Mouse (Mus musculus) heart, embryonic 13.5 days (tissue): Measurements from ENCODE around the gene Kif5c. TPM values are rescaled to one million over a fixed set of nuclear protein-coding genes. Genes with fewer than 3 reads are reported as not detected.

ENCODE experiments used
- ATAC-seq: fragments of 200-750 bp; cut with Nextera tagmentation; 2 replicates; pipeline ENCODE4 v1.8.0; 2017; ENCODE audit warnings: moderate TSS enrichment; ENCODE audit not compliant: insufficient number of reproducible peaks, low FRiP score, low TSS enrichment; ENCODE audit errors: extremely low read depth
- H3K27ac ChIP-seq: fragments of 300-500 bp; sonication (generic); replicated peaks from 2 replicates; pipeline ENCODE4 v1.5.1; 2015; ENCODE audit warnings: moderate library complexity, mild to moderate bottlenecking, inconsistent platforms
- H3K27me3 ChIP-seq: fragments of 300-500 bp; sonication (generic); replicated peaks from 2 replicates; pipeline ENCODE4 v1.6.1; 2015; ENCODE audit warnings: mild to moderate bottlenecking, inconsistent platforms
- H3K36me3 ChIP-seq: fragments of 300-500 bp; sonication (generic); 2 replicates; pipeline ENCODE4 v1.6.1; 2015; ENCODE audit warnings: mild to moderate bottlenecking, inconsistent platforms
- H3K4me1 ChIP-seq: fragments of 300-500 bp; sonication (generic); 2 replicates; pipeline ENCODE4 v1.6.1; 2015; ENCODE audit warnings: inconsistent platforms
- H3K4me2 ChIP-seq: fragments of 300-500 bp; sonication (generic); 2 replicates; pipeline ENCODE4 v1.6.1; 2015; ENCODE audit warnings: inconsistent platforms, mild to moderate bottlenecking, moderate library complexity
- H3K4me3 ChIP-seq: fragments of 300-500 bp; sonication (generic); 2 replicates; pipeline ENCODE4 v1.5.1; 2015; ENCODE audit warnings: moderate library complexity, mild to moderate bottlenecking, inconsistent platforms
- H3K9ac ChIP-seq: fragments of 300-500 bp; sonication (generic); 2 replicates; pipeline ENCODE4 v1.6.1; 2015; ENCODE audit warnings: inconsistent platforms, mild to moderate bottlenecking, moderate library complexity
- H3K9me3 ChIP-seq: fragments of 300-500 bp; sonication (generic); 2 replicates; pipeline ENCODE4 v1.6.1; 2016; ENCODE audit warnings: inconsistent platforms
- WGBS: fragments of 180-500 bp; shearing (Covaris S2); methylation state at CpG from one replicate; pipeline ENCODE4 v1.1.7; 2015; ENCODE audit warnings: mixed read lengths; 5-methylcytosine and 5-hydroxymethylcytosine counted together
- polyA plus RNA-seq: library from polyadenylated mRNA; unstranded; fragments of >200 nt; fragmentation: Nextera tagmentation; extraction: Ambion mirVana; gene quantifications from 2 replicates; pipeline ENCODE4 v1.2.1, GENCODE M21; 2015

Kif5c gene
- polyA plus RNA-seq, 1 experiment from 2014 or later, result 1.0 TPM

DNA sequence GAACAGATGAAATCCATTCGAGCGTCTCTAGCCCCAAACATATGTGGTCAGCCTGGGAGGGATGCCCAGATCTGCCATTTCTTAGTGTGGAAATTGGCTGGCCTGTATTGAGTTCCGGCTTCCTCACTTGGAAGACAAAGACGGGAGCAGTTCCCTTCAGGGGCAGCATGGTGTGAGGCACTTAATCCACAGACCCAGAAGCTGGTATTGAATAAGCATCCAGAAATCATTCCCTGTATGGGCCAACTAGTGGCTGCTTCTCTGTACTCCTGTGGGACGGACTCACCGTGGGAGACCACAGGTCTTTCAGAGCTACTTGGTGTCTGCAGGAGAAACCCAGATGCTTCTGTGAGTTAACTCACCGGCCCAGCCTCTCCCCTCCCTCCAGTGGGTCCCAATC is 8.5 kb downstream of the Kif5c start:
- no peaks in the 10 kb centered on the region for H3K4me1 ChIP-seq
- ATAC-seq, result no peak
- no peaks in the 10 kb centered on the region for H3K27me3 ChIP-seq
- no peak overlapping the region for H3K4me2 ChIP-seq
- no peak overlapping the region for H3K4me3 ChIP-seq
- 71% methylated on average over 7 of the region's 7 CpGs for WGBS
- H3K36me3 ChIP-seq, result no peaks in the 10 kb centered on the region
- no peak overlapping the region for H3K9ac ChIP-seq
- H3K27ac ChIP-seq, result no peak overlapping the region
- H3K9me3 ChIP-seq, result no peaks in the 10 kb centered on the region

DNA sequence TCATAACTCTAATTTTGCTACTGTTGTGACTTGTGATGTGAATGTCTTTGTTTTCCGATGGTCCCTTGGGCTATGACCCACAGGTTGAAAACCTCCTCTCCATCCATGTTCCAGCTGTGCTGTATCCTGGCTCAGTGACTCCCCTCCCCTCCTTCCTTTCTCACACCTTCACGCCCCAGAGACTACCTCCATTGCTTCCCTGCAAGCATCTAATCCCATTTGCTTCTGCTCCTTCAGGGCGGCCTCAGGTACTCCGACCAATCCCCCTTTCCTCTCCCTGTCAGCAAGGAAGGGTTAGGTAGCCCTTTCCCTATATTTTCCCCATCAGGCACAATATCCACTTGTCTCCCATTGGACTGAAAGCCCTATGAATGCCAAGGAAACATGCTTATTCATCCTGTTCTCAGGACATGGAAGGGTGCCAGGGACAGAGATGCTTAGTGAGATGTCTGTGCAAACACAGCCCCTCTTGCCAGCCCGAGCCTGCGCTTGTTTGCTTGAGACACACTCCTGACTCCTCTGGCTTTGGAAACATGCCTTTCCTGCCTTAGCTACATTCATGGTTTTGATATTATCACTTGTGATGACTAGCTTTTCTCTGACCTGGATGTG is 9.1 kb downstream of the Kif5c start:
- H3K27ac ChIP-seq, result no peak overlapping the region
- no peak overlapping the region for H3K9ac ChIP-seq
- H3K4me1 ChIP-seq, result no peaks in the 10 kb centered on the region
- H3K9me3 ChIP-seq, result no peaks in the 10 kb centered on the region
- no peak overlapping the region for H3K4me3 ChIP-seq
- 61% methylated on average over 6 of the region's 6 CpGs for whole genome bisulfite sequencing
- no peak overlapping the region for H3K4me2 ChIP-seq
- no peak for ATAC-seq
- H3K27me3 ChIP-seq, result no peaks in the 10 kb centered on the region
- no peaks in the 10 kb centered on the region for H3K36me3 ChIP-seq

- Histone ChIP-seq H3K4me1 (no peaks in the 10 kb centered on the region), H3K4me3 (no peak overlapping the region), H3K27me3 (no peaks in the 10 kb centered on the region), H3K9me3 (no peaks in the 10 kb centered on the region), H3K4me2 (no peak overlapping the region), H3K9ac (no peak overlapping the region), H3K27ac (no peak overlapping the region), H3K36me3 (no peaks in the 10 kb centered on the region)
- WGBS, result 88% methylated on average over 12 of the region's 12 CpGs
- no peak for ATAC-seq
These were observed 10.1 kb downstream of the Kif5c start for GRCm38 (mm10) chr2:49629181-49629580.

- Histone ChIP-seq H3K9ac (no peak overlapping the region), H3K4me1 (no peaks in the 10 kb centered on the region), H3K4me3 (no peak overlapping the region), H3K27ac (no peak overlapping the region), H3K36me3 (no peaks in the 10 kb centered on the region), H3K9me3 (no peaks in the 10 kb centered on the region), H3K27me3 (no peaks in the 10 kb centered on the region), H3K4me2 (no peak overlapping the region)
- WGBS, result 77% methylated on average over 6 of the region's 6 CpGs
- ATAC-seq, result no peak
These were observed 11.5 kb downstream of the Kif5c start for GRCm38 (mm10) chr2:49630636-49631035.

DNA sequence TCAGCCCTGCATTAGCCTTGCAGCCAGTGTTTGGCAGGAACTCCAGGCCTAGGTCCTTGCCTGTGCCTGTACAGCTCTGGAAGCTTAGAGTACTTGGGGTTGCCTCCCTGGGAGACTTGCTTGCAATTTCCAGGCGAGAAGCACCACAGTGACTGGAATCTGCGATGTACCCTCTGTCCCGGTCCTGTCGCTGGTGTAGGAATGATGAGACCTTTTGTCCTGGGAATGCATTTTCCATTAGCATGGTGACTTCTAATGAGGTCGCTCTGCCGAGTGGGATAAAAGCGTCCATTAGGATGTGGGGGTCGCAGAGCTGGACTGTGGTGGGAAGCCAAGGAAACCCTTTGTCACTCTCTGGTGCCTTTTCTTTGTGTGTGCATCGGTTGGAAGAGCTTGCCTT is 14.1 kb downstream of the Kif5c start:
- Histone ChIP-seq H3K27ac (no peak overlapping the region), H3K9me3 (no peaks in the 10 kb centered on the region), H3K4me2 (no peak overlapping the region), H3K36me3 (no peaks in the 10 kb centered on the region), H3K9ac (no peak overlapping the region), H3K27me3 (no peaks in the 10 kb centered on the region), H3K4me3 (no peak overlapping the region), H3K4me1 (no peaks in the 10 kb centered on the region)
- WGBS, result 71% methylated on average over 9 of the region's 9 CpGs
- no peak for ATAC-seq

DNA sequence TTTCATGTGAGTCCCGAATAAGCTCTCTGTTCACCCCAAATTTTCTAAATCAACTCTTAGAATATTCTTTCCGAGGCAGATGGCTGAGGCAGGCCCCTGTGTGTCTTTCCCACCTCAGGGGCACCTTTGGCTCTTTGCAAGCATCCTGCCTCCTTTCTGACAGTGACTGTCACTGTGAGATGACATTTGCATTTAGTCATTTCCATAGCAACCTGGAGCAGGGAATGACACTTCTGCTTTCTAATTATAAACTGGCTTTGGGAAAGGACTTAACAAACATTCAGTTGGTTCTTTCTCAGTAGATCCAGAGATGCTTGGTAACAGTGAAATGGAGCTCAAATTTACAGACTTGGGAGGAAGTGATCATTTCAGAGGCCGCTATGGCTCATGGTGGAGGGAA is 23.7 kb downstream of the Kif5c start:
- ATAC-seq, result no peak

GRCm38 (mm10) chr2:49643756-49644155 is 24.7 kb downstream of the Kif5c start:
- Histone ChIP-seq H3K36me3 (no peaks in the 10 kb centered on the region), H3K27ac (no peak overlapping the region), H3K4me3 (no peak overlapping the region), H3K9me3 (peaks cover 4% of the 10 kb centered on the region; the same call in 1 of the 2 replicates), H3K27me3 (no peaks in the 10 kb centered on the region), H3K4me2 (no peak overlapping the region), H3K4me1 (peaks cover 7% of the 10 kb centered on the region), H3K9ac (no peak overlapping the region)
- ATAC-seq, result no peak
- 68% methylated on average over 8 of the region's 8 CpGs for WGBS

More for the DNA sequence above, 23.7 kb downstream of the Kif5c start:
- no peak overlapping the region for H3K4me3 ChIP-seq
- H3K4me2 ChIP-seq, result no peak overlapping the region
- no peaks in the 10 kb centered on the region for H3K36me3 ChIP-seq
- H3K4me1 ChIP-seq, result no peaks in the 10 kb centered on the region
- no peaks in the 10 kb centered on the region for H3K27me3 ChIP-seq
- H3K9ac ChIP-seq, result no peak overlapping the region
- 66% methylated on average over 3 of the region's 3 CpGs for WGBS
- no peak overlapping the region for H3K27ac ChIP-seq
- H3K9me3 ChIP-seq, result peaks cover 4% of the 10 kb centered on the region; the same call in 1 of the 2 replicates

DNA sequence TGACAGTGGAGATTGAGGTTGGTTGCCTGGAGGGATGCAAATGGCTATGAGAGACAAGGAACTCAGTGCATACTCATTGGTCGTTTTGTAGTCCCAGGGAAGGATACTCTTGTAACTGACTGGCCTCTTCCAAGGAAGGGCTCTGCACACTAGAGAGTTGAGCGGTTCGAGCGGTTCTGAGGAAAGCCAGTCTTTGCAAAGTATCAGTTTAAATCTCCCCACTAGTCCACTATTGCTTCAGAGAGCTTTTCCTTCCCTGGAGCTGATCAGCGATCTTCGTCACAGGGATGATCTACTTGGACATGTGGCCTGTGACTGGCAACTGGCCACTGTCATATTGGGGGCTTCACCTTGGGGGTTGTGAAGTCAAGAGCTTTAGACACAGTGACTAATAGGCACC is 28.5 kb downstream of the Kif5c start:
- Histone ChIP-seq H3K4me1 (peaks cover 20% of the 10 kb centered on the region), H3K4me2 (no peak overlapping the region), H3K27ac (no peak overlapping the region), H3K9ac (no peak overlapping the region), H3K36me3 (no peaks in the 10 kb centered on the region), H3K9me3 (peaks cover 4% of the 10 kb centered on the region; the same call in 1 of the 2 replicates), H3K4me3 (no peak overlapping the region), H3K27me3 (no peaks in the 10 kb centered on the region)
- WGBS, result 87% methylated on average over 6 of the region's 6 CpGs
- no peak for ATAC-seq

- no peak overlapping the region for H3K4me3 ChIP-seq
- H3K27me3 ChIP-seq, result no peaks in the 10 kb centered on the region
- WGBS, result 24% methylated on average over 9 of the region's 9 CpGs
- peak overlapping the region; percentile 55 for H3K4me2 ChIP-seq
- H3K4me1 ChIP-seq, result peaks cover 20% of the 10 kb centered on the region
- ATAC-seq, result no peak
- H3K36me3 ChIP-seq, result no peaks in the 10 kb centered on the region
- no peak overlapping the region for H3K9ac ChIP-seq
- 0 out of 2 replicates have a peak overlapping the region, but pooled peaks have one; percentile 1 for H3K27ac ChIP-seq
- H3K9me3 ChIP-seq, result peaks cover 4% of the 10 kb centered on the region; the same call in 1 of the 2 replicates
These were observed 29.2 kb downstream of the Kif5c start for GRCm38 (mm10) chr2:49648344-49648743.

- Histone ChIP-seq H3K4me3 (no peak overlapping the region), H3K9me3 (peaks cover 4% of the 10 kb centered on the region; the same call in 1 of the 2 replicates), H3K27me3 (no peaks in the 10 kb centered on the region), H3K27ac (peak overlapping the region; percentile 1; the same call in 1 of the 2 replicates), H3K9ac (no peak overlapping the region), H3K4me2 (peak overlapping the region; percentile 55), H3K36me3 (no peaks in the 10 kb centered on the region), H3K4me1 (peaks cover 20% of the 10 kb centered on the region)
- 68% methylated on average over 6 of the region's 6 CpGs for WGBS
- ATAC-seq, result no peak
These were observed 29.7 kb downstream of the Kif5c start for GRCm38 (mm10) chr2:49648806-49649205.

DNA sequence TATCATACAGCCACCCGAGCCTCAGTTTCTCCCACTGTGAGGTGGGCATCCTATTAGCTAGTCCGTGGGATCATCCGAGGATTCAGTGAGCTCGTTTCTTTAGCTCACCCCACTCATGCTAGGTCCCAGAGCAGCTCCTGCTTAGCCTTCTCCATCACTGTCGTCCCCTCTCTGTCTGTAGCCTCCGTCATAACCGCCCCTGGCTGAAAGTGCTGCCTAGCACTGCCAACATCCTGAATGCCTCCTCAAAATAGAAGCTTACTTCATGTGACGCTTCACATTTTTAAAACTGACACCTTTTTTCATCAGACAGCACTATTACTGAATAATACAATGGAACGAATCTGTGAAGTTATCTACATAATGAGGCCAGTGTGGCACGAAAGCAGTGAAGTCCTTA is 30.1 kb downstream of the Kif5c start:
- Histone ChIP-seq H3K27ac (peak overlapping the region; percentile 28; the same call in 1 of the 2 replicates), H3K27me3 (no peaks in the 10 kb centered on the region), H3K4me1 (peaks cover 20% of the 10 kb centered on the region), H3K4me3 (no peak overlapping the region; the same call in 1 of the 2 replicates), H3K9ac (0 out of 2 replicates have a peak overlapping the region, but pooled peaks have one; percentile 7), H3K4me2 (peak overlapping the region; percentile 55), H3K9me3 (peaks cover 4% of the 10 kb centered on the region; the same call in 1 of the 2 replicates), H3K36me3 (no peaks in the 10 kb centered on the region)
- ATAC-seq, result no peak
- 41% methylated on average over 10 of the region's 10 CpGs for WGBS

- H3K9me3 ChIP-seq, result no peaks in the 10 kb centered on the region
- H3K9ac ChIP-seq, result no peak overlapping the region
- no peak overlapping the region for H3K27ac ChIP-seq
- H3K4me1 ChIP-seq, result peaks cover 29% of the 10 kb centered on the region
- no peak overlapping the region for H3K4me2 ChIP-seq
- WGBS, result 67% methylated on average over 1 of the region's 1 CpGs
- no peak for ATAC-seq
- H3K27me3 ChIP-seq, result no peaks in the 10 kb centered on the region
- H3K4me3 ChIP-seq, result no peak overlapping the region
- no peaks in the 10 kb centered on the region for H3K36me3 ChIP-seq
These were observed 32.6 kb downstream of the Kif5c start for GRCm38 (mm10) chr2:49651737-49652136.
